Comparison of ENCODE assay signal across 15 mouse cellular contexts in genomic region chr5:37051374-37052100, GRCm38 (mm10). TPM values are rescaled to one million over a fixed set of nuclear protein-coding genes. Genes with fewer than 3 reads are reported as not detected.
A peak's percentile ranks its signal among the peaks of the same experiment; 100 is the strongest.
DNase-seq lines count a peak whose midpoint lies in the region; ATAC-seq and TF ChIP-seq lines count a peak whose summit lies in the region.
"Had no signal": no experiment of that assay in that cellular context is flagged by ENCODE, and none has a peak within 500 bp of the region (broad histone marks: within the 10 kb centered on the region; RNA-seq: fewer than 3 reads in every experiment).

No protein-coding gene starts in this region.

- no peak for TF ChIP-seq POLR2A in bone marrow macrophage, adult 2 months (IDR thresholded peaks at IDR 0.05; ENCODE audit: borderline replicate concordance, low read depth, low read length)
- TF ChIP-seq POLR2A in kidney, adult 2 months (IDR thresholded peaks at IDR 0.05; ENCODE audit: low read depth, low read length), result no peak

- H3K79me2 ChIP-seq in macrophage (ENCODE audit: inconsistent target), result no peaks in the 10 kb centered on the region

- no peak for ATAC-seq in kidney, embryonic 14.5 days (ENCODE audit: low FRiP score, low TSS enrichment)
- ATAC-seq in cerebellum, adult (ENCODE audit: insufficient number of reproducible peaks, low FRiP score, low TSS enrichment), result no peak

- H3K27me3 ChIP-seq in kidney, embryonic 14.5 days (ENCODE audit: control insufficient read depth, insufficient read depth, low read length), result no peaks in the 10 kb centered on the region
- H3K27me3 ChIP-seq in kidney, adult 2 months (replicated peaks; ENCODE audit: control insufficient read depth, insufficient read depth, low read length), result no peaks in the 10 kb centered on the region
- H3K27me3 ChIP-seq: embryonic facial prominence, embryonic 13.5 days had no signal

- peak; percentile 31 for DNase-seq in thymus, postnatal 14 days
- no peak for DNase-seq in thymus, postnatal 36 days
- DNase-seq in kidney, adult 2 months, result no peak
- DNase-seq: cerebellum, adult 2 months; forebrain, postnatal 0 days; heart, postnatal 14 days; kidney, adult 8-10 months; layer of hippocampus, adult 9-11 months had no signal

- WGBS in macrophage (ENCODE audit: missing documents), result 9% methylated on average over 16 of the region's 16 CpGs
- 73% methylated on average over 16 of the region's 16 CpGs for WGBS in kidney, embryonic 14.5 days
- WGBS in kidney, adult 2 months, result 67% methylated on average over 16 of the region's 16 CpGs

- H3K9ac ChIP-seq in kidney, embryonic 14.5 days (ENCODE audit: low read depth, low read length), result no peak overlapping the region; the same call in 1 of the 2 replicates
- H3K9ac ChIP-seq: embryonic facial prominence, embryonic 13.5 days; forebrain, postnatal 0 days; limb, embryonic 12.5 days had no signal

- H3K9me3 ChIP-seq in kidney, embryonic 14.5 days (ENCODE audit: control insufficient read depth, low read length), result no peaks in the 10 kb centered on the region
- H3K9me3 ChIP-seq: embryonic facial prominence, embryonic 13.5 days; limb, embryonic 12.5 days had no signal

- peaks cover 8% of the 10 kb centered on the region for H3K4me1 ChIP-seq in bone marrow macrophage, adult 2 months (ENCODE audit: control insufficient read depth, insufficient read depth, low read length)
- H3K4me1 ChIP-seq in kidney, embryonic 14.5 days (ENCODE audit: control insufficient read depth, insufficient read depth, low read length), result peaks cover 5% of the 10 kb centered on the region; the same call in 1 of the 2 replicates
- no peaks in the 10 kb centered on the region for H3K4me1 ChIP-seq in kidney, adult 2 months (ENCODE audit: control insufficient read depth, insufficient read depth, low read length)
- H3K4me1 ChIP-seq: embryonic facial prominence, embryonic 13.5 days; limb, embryonic 12.5 days had no signal

- no peak overlapping the region for H3K27ac ChIP-seq in bone marrow macrophage, adult 2 months (ENCODE audit: insufficient read depth, low read depth, low read length)
- no peak overlapping the region for H3K27ac ChIP-seq in macrophage
- no peak overlapping the region for H3K27ac ChIP-seq in kidney, embryonic 14.5 days (ENCODE audit: low read depth, low read length)
- no peak overlapping the region for H3K27ac ChIP-seq in kidney, adult 2 months (ENCODE audit: insufficient read depth, low read depth, low read length)
- H3K27ac ChIP-seq: embryonic facial prominence, embryonic 13.5 days; limb, embryonic 12.5 days had no signal

- peak overlapping the region; percentile 35 for H3K4me3 ChIP-seq in bone marrow macrophage, adult 2 months (ENCODE audit: insufficient read depth, low read length)
- peak overlapping the region; percentile 13 for H3K4me3 ChIP-seq in macrophage (ENCODE audit: inconsistent target)
- H3K4me3 ChIP-seq in kidney, embryonic 14.5 days (ENCODE audit: low read length), result no peak overlapping the region
- H3K4me3 ChIP-seq in kidney, adult 2 months (ENCODE audit: insufficient read depth, low read depth, low read length), result no peak overlapping the region
- H3K4me3 ChIP-seq: embryonic facial prominence, embryonic 13.5 days; limb, embryonic 12.5 days had no signal

- no peaks in the 10 kb centered on the region for H3K36me3 ChIP-seq in macrophage (ENCODE audit: inconsistent target)
- no peaks in the 10 kb centered on the region for H3K36me3 ChIP-seq in kidney, embryonic 14.5 days (ENCODE audit: control insufficient read depth, insufficient read depth, low read length)
- H3K36me3 ChIP-seq in kidney, adult 2 months (ENCODE audit: control insufficient read depth, insufficient read depth, low read length), result no peaks in the 10 kb centered on the region
- H3K36me3 ChIP-seq: embryonic facial prominence, embryonic 13.5 days; limb, embryonic 12.5 days had no signal

- TF ChIP-seq CTCF in bone marrow macrophage, adult 2 months (IDR thresholded peaks at IDR 0.05; ENCODE audit: low read depth, low read length), result no peak
- TF ChIP-seq CTCF in kidney, adult 2 months (conservative IDR thresholded peaks at IDR 0.05; ENCODE audit: insufficient read depth, insufficient read length, low read depth, low read length), result no peak

- no peak overlapping the region for H3K4me2 ChIP-seq in kidney, embryonic 14.5 days (replicated peaks; ENCODE audit: low read depth, low read length)
- H3K4me2 ChIP-seq: embryonic facial prominence, embryonic 13.5 days; limb, embryonic 12.5 days had no signal

RNA-seq across cellular contexts. Expression of gene Gm1043, which starts 33.6 kb away (rescaled TPM):
- polyA plus RNA-seq in bone marrow macrophage, adult 2 months (2012; ENCODE audit: insufficient read depth, insufficient read length, missing spikeins), result not detected in 2 replicates
- total RNA-seq in macrophage (2018; cell fraction: chromatin; rRNA removed), result not detected
- total RNA-seq in macrophage (2018; cell fraction: cytosol; rRNA removed), result not detected
- not detected for total RNA-seq in macrophage (2018; cell fraction: nucleus; rRNA removed)
- polyA plus RNA-seq in macrophage (2018), result not detected in 3 replicates
- not detected in 2 replicates for polyA plus RNA-seq in kidney, embryonic 14.5 days (2014; fragmentation: Nextera tagmentation; extraction: Ambion mirVana)
- 0.08 TPM in 2 replicates for polyA plus RNA-seq in kidney, adult 2 months (2012; rRNA removed)
- total RNA-seq: gastrocnemius, postnatal 4 days had no signal
- polyA plus RNA-seq: embryonic facial prominence, embryonic 13.5 days; limb, embryonic 12.5 days had no signal

Comparison
In these comparisons a context has a peak if more than half of its experiments do, and no peak if none do; other contexts are left out.
1. H3K4me3 ChIP-seq: peak in bone marrow macrophage, adult 2 months (single experiment) and macrophage (single experiment); none in kidney, embryonic 14.5 days (single experiment) and kidney, adult 2 months (single experiment).